24 mouse cellular contexts compared by ENCODE assay signal in genomic region chr7:16689196-16689595, GRCm38 (mm10). TPM values are rescaled to one million over a fixed set of nuclear protein-coding genes. Genes with fewer than 3 reads are reported as not detected.
A peak's percentile ranks its signal among the peaks of the same experiment; 100 is the strongest.
DNase-seq lines count a peak whose midpoint lies in the region; ATAC-seq and TF ChIP-seq lines count a peak whose summit lies in the region.
"Had no signal": no experiment of that assay in that cellular context is flagged by ENCODE, and none has a peak within 500 bp of the region (broad histone marks: within the 10 kb centered on the region; RNA-seq: fewer than 3 reads in every experiment).

No protein-coding gene starts in this region.

- peaks cover 14% of the 10 kb centered on the region for H3K9me3 ChIP-seq in heart, embryonic 16.5 days (replicated peaks; ENCODE audit: control insufficient read depth, low read length)
- peaks cover 4% of the 10 kb centered on the region; the same call in 1 of the 2 replicates for H3K9me3 ChIP-seq in kidney, embryonic 14.5 days (ENCODE audit: control insufficient read depth, low read length)
- H3K9me3 ChIP-seq in midbrain, postnatal 0 days (ENCODE audit: low read length): no peaks in the 10 kb centered on the region
- H3K9me3 ChIP-seq in midbrain, embryonic 13.5 days: no peaks in the 10 kb centered on the region
- H3K9me3 ChIP-seq: forebrain, embryonic 15.5 days; G1E; intestine, embryonic 15.5 days; limb, embryonic 15.5 days had no signal

- no peaks in the 10 kb centered on the region for H3K4me1 ChIP-seq in heart, embryonic 16.5 days (ENCODE audit: control insufficient read depth, insufficient read depth, low read length)
- no peaks in the 10 kb centered on the region for H3K4me1 ChIP-seq in kidney, embryonic 14.5 days (ENCODE audit: control insufficient read depth, insufficient read depth, low read length)
- no peaks in the 10 kb centered on the region for H3K4me1 ChIP-seq in midbrain, postnatal 0 days (ENCODE audit: insufficient read depth, low read length)
- H3K4me1 ChIP-seq in midbrain, embryonic 13.5 days (replicated peaks): no peaks in the 10 kb centered on the region
- H3K4me1 ChIP-seq: forebrain, embryonic 15.5 days; heart, embryonic 15.5 days; intestine, embryonic 15.5 days; limb, embryonic 15.5 days had no signal

- no peaks in the 10 kb centered on the region for H3K36me3 ChIP-seq in heart, embryonic 16.5 days (ENCODE audit: control insufficient read depth, insufficient read depth)
- H3K36me3 ChIP-seq in kidney, embryonic 14.5 days (ENCODE audit: control insufficient read depth, insufficient read depth, low read length): no peaks in the 10 kb centered on the region
- no peaks in the 10 kb centered on the region for H3K36me3 ChIP-seq in midbrain, postnatal 0 days (ENCODE audit: insufficient read depth, low read length)
- H3K36me3 ChIP-seq in midbrain, embryonic 13.5 days: no peaks in the 10 kb centered on the region
- H3K36me3 ChIP-seq: forebrain, embryonic 15.5 days; G1E; heart, embryonic 15.5 days; intestine, embryonic 15.5 days; limb, embryonic 15.5 days had no signal

- 62% methylated on average over 5 of the region's 5 CpGs for WGBS in heart, embryonic 16.5 days
- 78% methylated on average over 5 of the region's 5 CpGs for WGBS in kidney, embryonic 14.5 days
- WGBS in midbrain, postnatal 0 days: 74% methylated on average over 5 of the region's 5 CpGs
- WGBS in midbrain, embryonic 13.5 days: 81% methylated on average over 5 of the region's 5 CpGs

- peak; percentile 28; the same call in 1 of the 2 replicates for ATAC-seq in heart, embryonic 16.5 days (replicated peaks; ENCODE audit: extremely low read depth, insufficient read depth, low FRiP score)
- ATAC-seq in kidney, embryonic 14.5 days (ENCODE audit: low FRiP score, low TSS enrichment): no peak
- ATAC-seq in midbrain, postnatal 0 days (ENCODE audit: low FRiP score): no peak
- ATAC-seq in midbrain, embryonic 13.5 days: no peak
- ATAC-seq: forebrain, embryonic 15.5 days; intestine, embryonic 15.5 days had no signal

- H3K27ac ChIP-seq in heart, embryonic 16.5 days (ENCODE audit: low read length): no peak overlapping the region
- no peak overlapping the region for H3K27ac ChIP-seq in kidney, embryonic 14.5 days (ENCODE audit: low read depth, low read length)
- no peak overlapping the region for H3K27ac ChIP-seq in midbrain, postnatal 0 days (ENCODE audit: low read depth, low read length)
- H3K27ac ChIP-seq in midbrain, embryonic 13.5 days: no peak overlapping the region
- H3K27ac ChIP-seq: forebrain, embryonic 15.5 days; heart, embryonic 15.5 days; hindbrain, embryonic 14.5 days; intestine, embryonic 15.5 days; limb, embryonic 15.5 days had no signal

- no peaks in the 10 kb centered on the region for H3K27me3 ChIP-seq in heart, embryonic 16.5 days (ENCODE audit: control insufficient read depth, insufficient read depth, low read length)
- H3K27me3 ChIP-seq in kidney, embryonic 14.5 days (ENCODE audit: control insufficient read depth, insufficient read depth, low read length): no peaks in the 10 kb centered on the region
- no peaks in the 10 kb centered on the region for H3K27me3 ChIP-seq in midbrain, postnatal 0 days (ENCODE audit: insufficient read depth, low read length)
- H3K27me3 ChIP-seq in midbrain, embryonic 13.5 days: no peaks in the 10 kb centered on the region
- H3K27me3 ChIP-seq: forebrain, embryonic 15.5 days; heart, embryonic 15.5 days; intestine, embryonic 15.5 days; limb, embryonic 15.5 days had no signal

- no peak overlapping the region for H3K9ac ChIP-seq in heart, embryonic 16.5 days (ENCODE audit: low read length)
- H3K9ac ChIP-seq in kidney, embryonic 14.5 days (ENCODE audit: low read depth, low read length): no peak overlapping the region
- H3K9ac ChIP-seq in midbrain, postnatal 0 days (replicated peaks; ENCODE audit: low read length, poor library complexity, severe bottlenecking): no peak overlapping the region
- H3K9ac ChIP-seq in midbrain, embryonic 13.5 days (replicated peaks): no peak overlapping the region
- H3K9ac ChIP-seq: forebrain, embryonic 15.5 days; heart, embryonic 15.5 days; hindbrain, embryonic 14.5 days; intestine, embryonic 15.5 days; limb, embryonic 15.5 days had no signal

- intact Hi-C loops in heart, postnatal 36 days (cut with DNase I): no loop called here

- no peak overlapping the region for H3K4me3 ChIP-seq in heart, embryonic 16.5 days (ENCODE audit: low read length)
- no peak overlapping the region for H3K4me3 ChIP-seq in kidney, embryonic 14.5 days (ENCODE audit: low read length)
- no peak overlapping the region for H3K4me3 ChIP-seq in midbrain, postnatal 0 days (ENCODE audit: low read depth, low read length)
- H3K4me3 ChIP-seq in midbrain, embryonic 13.5 days (replicated peaks): no peak overlapping the region
- H3K4me3 ChIP-seq: erythroblast, embryonic 14.5 days; forebrain, embryonic 15.5 days; heart, embryonic 15.5 days; intestine, embryonic 15.5 days; limb, embryonic 15.5 days had no signal

- TF ChIP-seq CTCF in midbrain, postnatal 0 days (IDR thresholded peaks at IDR 0.05): 0 out of 2 replicates have a peak, but pooled peaks have one; percentile 5

- H3K4me2 ChIP-seq in heart, embryonic 16.5 days (ENCODE audit: low read depth, low read length): no peak overlapping the region
- H3K4me2 ChIP-seq in kidney, embryonic 14.5 days (replicated peaks; ENCODE audit: low read depth, low read length): no peak overlapping the region
- no peak overlapping the region for H3K4me2 ChIP-seq in midbrain, postnatal 0 days (ENCODE audit: low read depth, low read length, poor library complexity, severe bottlenecking)
- H3K4me2 ChIP-seq in midbrain, embryonic 13.5 days (replicated peaks): no peak overlapping the region
- H3K4me2 ChIP-seq: forebrain, embryonic 15.5 days; heart, embryonic 15.5 days; hindbrain, embryonic 14.5 days; intestine, embryonic 15.5 days; limb, embryonic 15.5 days had no signal

- DNase-seq in heart, postnatal 36 days: no peak
- DNase-seq in kidney, postnatal 25 days: peak; percentile 8 to 37
- DNase-seq in midbrain, postnatal 0 days (ENCODE audit: low spot score): no peak
- no peak for DNase-seq in thymus, postnatal 4 days
- DNase-seq: cerebellum, adult 11 months; cerebellum, postnatal 14 days; lung, adult 18-20 months had no signal

RNA-seq across cellular contexts. Expression of gene Ceacam15, which starts 13.7 kb away (rescaled TPM):
- polyA plus RNA-seq in heart, embryonic 16.5 days (2015; fragmentation: Nextera tagmentation; extraction: Ambion mirVana): 0.86 and 1.0 TPM in 2 replicates
- not detected for total RNA-seq in heart, postnatal 36 days (2021)
- not detected in 2 replicates for polyA plus RNA-seq in kidney, embryonic 14.5 days (2014; fragmentation: Nextera tagmentation; extraction: Ambion mirVana)
- total RNA-seq in midbrain, postnatal 0 days (2014; rRNA removed): not detected in 2 replicates
- not detected in 2 replicates for polyA plus RNA-seq in midbrain, postnatal 0 days (2015; fragmentation: Nextera tagmentation; extraction: Ambion mirVana)
- polyA plus RNA-seq in midbrain, embryonic 13.5 days (2015; fragmentation: Nextera tagmentation; extraction: Ambion mirVana): not detected in 2 replicates
- total RNA-seq: gastrocnemius, postnatal 4 days; layer of hippocampus, postnatal 14 days; left cerebral cortex, postnatal 25 days; megakaryocyte-erythroid progenitor cell, adult 5-6 weeks had no signal
- polyA plus RNA-seq: brain, embryonic 14.5 days; erythroblast, embryonic 14.5 days; forebrain, embryonic 15.5 days; G1E; hindbrain, embryonic 14.5 days; intestine, embryonic 15.5 days; limb, embryonic 15.5 days; neural tube, embryonic 11.5 days; stomach, embryonic 14.5 days had no signal

RNA-seq across cellular contexts. Expression of gene Ceacam9, which starts 32.5 kb away (rescaled TPM):
- polyA plus RNA-seq in heart, embryonic 16.5 days (2015; fragmentation: Nextera tagmentation; extraction: Ambion mirVana): 0.33 TPM in 1 of 2 replicates, not detected in the other
- not detected for total RNA-seq in heart, postnatal 36 days (2021)
- polyA plus RNA-seq in kidney, embryonic 14.5 days (2014; fragmentation: Nextera tagmentation; extraction: Ambion mirVana): not detected in 2 replicates
- total RNA-seq in midbrain, postnatal 0 days (2014; rRNA removed): not detected in 2 replicates
- polyA plus RNA-seq in midbrain, postnatal 0 days (2015; fragmentation: Nextera tagmentation; extraction: Ambion mirVana): 0.21 and 0.39 TPM in 2 replicates
- 0.14 TPM in 1 of 2 replicates, not detected in the other for polyA plus RNA-seq in midbrain, embryonic 13.5 days (2015; fragmentation: Nextera tagmentation; extraction: Ambion mirVana)
- total RNA-seq: gastrocnemius, postnatal 4 days; layer of hippocampus, postnatal 14 days; megakaryocyte-erythroid progenitor cell, adult 5-6 weeks had no signal
- polyA plus RNA-seq: brain, embryonic 14.5 days; erythroblast, embryonic 14.5 days; G1E; heart, embryonic 15.5 days; hindbrain, embryonic 14.5 days; intestine, embryonic 15.5 days; limb, embryonic 15.5 days; neural tube, embryonic 11.5 days; stomach, embryonic 14.5 days had no signal

RNA-seq across cellular contexts. Expression of gene Ap2s1, which starts 49.0 kb away (rescaled TPM):
- 218 and 242 TPM in 2 replicates for polyA plus RNA-seq in heart, embryonic 16.5 days (2015; fragmentation: Nextera tagmentation; extraction: Ambion mirVana)
- total RNA-seq in heart, postnatal 36 days (2021): 10 to 100 TPM; 80.0 to 81.8 TPM
- 270 and 336 TPM in 2 replicates for polyA plus RNA-seq in kidney, embryonic 14.5 days (2014; fragmentation: Nextera tagmentation; extraction: Ambion mirVana)
- 516 and 573 TPM in 2 replicates for total RNA-seq in midbrain, postnatal 0 days (2014; rRNA removed)
- polyA plus RNA-seq in midbrain, postnatal 0 days (2015; fragmentation: Nextera tagmentation; extraction: Ambion mirVana): 556 and 589 TPM in 2 replicates
- 360 and 361 TPM in 2 replicates for polyA plus RNA-seq in midbrain, embryonic 13.5 days (2015; fragmentation: Nextera tagmentation; extraction: Ambion mirVana)

Comparison
In these comparisons a context has a peak if more than half of its experiments do, and no peak if none do; other contexts are left out.
1. DNase-seq: peak in kidney, postnatal 25 days (2 of 2); none in heart, postnatal 36 days (0 of 2), midbrain, postnatal 0 days (single experiment) and thymus, postnatal 4 days (single experiment).